Mouse (Mus musculus) brain, embryonic 14.5 days (tissue): ENCODE data around the gene Aldh3b3.

Source experiments
- CTCF ChIP-seq: fragments of 200-500 bp; IDR thresholded peaks from 2 replicates; pipeline ENCODE4 v1.5.1; 2012; ENCODE audit warnings: inconsistent platforms, mild to moderate bottlenecking, moderate library complexity, borderline replicate concordance; ENCODE audit not compliant: insufficient read depth, insufficient read length; ENCODE audit errors: extremely low read depth
- POLR2A ChIP-seq: fragments of 200-500 bp; IDR thresholded peaks from 2 replicates; pipeline ENCODE4 v1.6.1; 2012; ENCODE audit warnings: mild to moderate bottlenecking, inconsistent platforms, borderline replicate concordance; ENCODE audit not compliant: poor library complexity, insufficient read depth, insufficient read length, severe bottlenecking; ENCODE audit errors: extremely low read depth

GRCm38 (mm10) chr19:4014802-4015201 is 56.4 kb downstream of the Aldh3b3 start:
- TF ChIP-seq CTCF, result no peak
- TF ChIP-seq POLR2A, result no peak
